Mouse (Mus musculus) myocyte (in vitro differentiated cells): ENCODE data around the gene Gpr156. TPM values are rescaled to one million over a fixed set of nuclear protein-coding genes. Genes with fewer than 3 reads are reported as not detected.

Source experiments
- H3K27me3 ChIP-seq: one replicate; pipeline ENCODE4 v1.6.1; 2011; ENCODE audit not compliant: control insufficient read depth, insufficient read depth, insufficient read length
- H3K36me3 ChIP-seq: one replicate; pipeline ENCODE4 v1.6.1; 2011; ENCODE audit not compliant: control insufficient read depth, insufficient read depth
- H3K4me2 ChIP-seq: one replicate; pipeline ENCODE4 v1.6.1; 2011; ENCODE audit warnings: low read depth, control low read depth
- H3K4me3 ChIP-seq: one replicate; pipeline ENCODE4 v1.5.1; 2011; ENCODE audit warnings: mild to moderate bottlenecking, control low read depth, moderate library complexity
- H3K79me2 ChIP-seq: one replicate; pipeline ENCODE4 v1.6.1; 2011; ENCODE audit not compliant: control insufficient read depth, insufficient read depth
- H3ac ChIP-seq: one replicate; pipeline ENCODE4 v1.6.1; 2011; ENCODE audit not compliant: control insufficient read depth, insufficient read length
- CEBPB ChIP-seq: IDR thresholded peaks from 2 replicates; pipeline ENCODE4 v1.6.1; 2011; ENCODE audit warnings: mild to moderate bottlenecking, moderate library complexity; ENCODE audit not compliant: poor library complexity, insufficient read depth, severe bottlenecking
- E2F4 ChIP-seq: IDR thresholded peaks from one replicate; pipeline ENCODE4 v1.6.1; 2011; ENCODE audit warnings: mild to moderate bottlenecking, control low read depth, moderate library complexity; ENCODE audit not compliant: insufficient read depth
- MAX ChIP-seq: IDR thresholded peaks from one replicate; pipeline ENCODE4 v1.6.1; 2011; ENCODE audit warnings: low read depth, mild to moderate bottlenecking, control low read depth
- MYOD1 ChIP-seq, 3 experiments: IDR thresholded peaks; one replicate each; pipeline ENCODE4 v1.6.1; 2011; ENCODE audit warnings: control low read depth in 2 of 3, low read depth in 2 of 3, mild to moderate bottlenecking in 2 of 3, moderate library complexity in 1 of 3; ENCODE audit not compliant: insufficient read length in 2 of 3, control insufficient read depth in 1 of 3
- MYOG ChIP-seq, 3 experiments: IDR thresholded peaks; one replicate each; pipeline ENCODE4 v1.6.1; 2011; ENCODE audit warnings: control low read depth in 2 of 3, low read depth in 2 of 3, mild to moderate bottlenecking in 2 of 3; ENCODE audit not compliant: insufficient read length in 2 of 3, control insufficient read depth in 1 of 3, insufficient read depth in 1 of 3
- POLR2A ChIP-seq: IDR thresholded peaks from one replicate; pipeline ENCODE4 v1.6.1; 2011; ENCODE audit warnings: low read depth, mild to moderate bottlenecking, control low read depth, moderate library complexity; ENCODE audit not compliant: insufficient read length
- POLR2AphosphoS2 ChIP-seq: IDR thresholded peaks from one replicate; pipeline ENCODE4 v1.6.1; 2011; ENCODE audit warnings: low read depth, control low read depth; ENCODE audit not compliant: insufficient read length
- REST ChIP-seq: IDR thresholded peaks from one replicate; pipeline ENCODE4 v1.6.1; 2011; ENCODE audit warnings: mild to moderate bottlenecking, control low read depth, moderate library complexity; ENCODE audit not compliant: insufficient read depth, insufficient read length
- SRF ChIP-seq: IDR thresholded peaks from one replicate; pipeline ENCODE4 v1.6.1; 2011; ENCODE audit warnings: low read depth; ENCODE audit not compliant: control insufficient read depth, insufficient read length
- TCF12 ChIP-seq: IDR thresholded peaks from one replicate; pipeline ENCODE4 v1.6.1; 2011; ENCODE audit warnings: mild to moderate bottlenecking, control low read depth; ENCODE audit not compliant: poor library complexity, insufficient read depth, severe bottlenecking
- TCF3 ChIP-seq: IDR thresholded peaks from one replicate; pipeline ENCODE4 v1.6.1; 2011; ENCODE audit warnings: low read depth, control low read depth; ENCODE audit not compliant: insufficient read length
- USF1 ChIP-seq: IDR thresholded peaks from one replicate; pipeline ENCODE4 v1.6.1; 2011; ENCODE audit warnings: low read depth, mild to moderate bottlenecking, control low read depth, moderate library complexity
- polyA plus RNA-seq: library from polyadenylated mRNA; unstranded; fragments of >200 nt; fragmentation: generic; extraction: Trizol; gene quantifications from one replicate; pipeline ENCODE4 v1.2.1, GENCODE M21; 2012; ENCODE audit warnings: missing spikeins

The Gpr156 gene
- polyA plus RNA-seq, 1 experiment: 0.06 TPM

GRCm38 (mm10) chr16:37929006-37929405 lies 12.7 kb downstream of the Gpr156 start:
- no peak overlapping the region for H3ac ChIP-seq
- no peaks in the 10 kb centered on the region for H3K79me2 ChIP-seq
- H3K27me3 ChIP-seq: no peaks in the 10 kb centered on the region
- no peak overlapping the region for H3K4me2 ChIP-seq
- no peak for TF ChIP-seq CEBPB
- no peak for TF ChIP-seq REST
- TF ChIP-seq MAX: no peak
- no peak for TF ChIP-seq POLR2A
- no peak for TF ChIP-seq MYOD1 (IDR thresholded peaks at IDR 0.05; ENCODE audit: control insufficient read depth in 1 of 3, insufficient read length in 2 of 3, low read depth in 2 of 3)
- no peak for TF ChIP-seq USF1
- no peak for TF ChIP-seq MYOG (IDR thresholded peaks at IDR 0.05; ENCODE audit: control insufficient read depth in 1 of 3, insufficient read depth in 1 of 3, insufficient read length in 2 of 3, low read depth in 2 of 3)
- no peak for TF ChIP-seq TCF3
- no peak for TF ChIP-seq SRF
- no peak for TF ChIP-seq POLR2AphosphoS2
- TF ChIP-seq E2F4: no peak
- TF ChIP-seq TCF12: no peak
- H3K4me3 ChIP-seq: no peak overlapping the region
- H3K36me3 ChIP-seq: no peaks in the 10 kb centered on the region

- H3K4me2 ChIP-seq: no peak overlapping the region
- no peaks in the 10 kb centered on the region for H3K79me2 ChIP-seq
- H3K4me3 ChIP-seq: no peak overlapping the region
- no peak for TF ChIP-seq POLR2AphosphoS2
- TF ChIP-seq MAX: no peak
- H3ac ChIP-seq: no peak overlapping the region
- no peaks in the 10 kb centered on the region for H3K27me3 ChIP-seq
- no peaks in the 10 kb centered on the region for H3K36me3 ChIP-seq
These were observed 13.3 kb downstream of the Gpr156 start for GRCm38 (mm10) chr16:37929626-37930025.

GRCm38 (mm10) chr16:37934932-37935331 lies 18.6 kb downstream of the Gpr156 start:
- Histone ChIP-seq H3K4me2 (no peak overlapping the region), H3K4me3 (no peak overlapping the region), H3ac (no peak overlapping the region), H3K36me3 (no peaks in the 10 kb centered on the region), H3K27me3 (no peaks in the 10 kb centered on the region), H3K79me2 (no peaks in the 10 kb centered on the region)
- TF ChIP-seq MYOD1 (IDR thresholded peaks at IDR 0.05; ENCODE audit: control insufficient read depth in 1 of 3, insufficient read length in 2 of 3, low read depth in 2 of 3) (no peak), TCF3 (no peak), MYOG (IDR thresholded peaks at IDR 0.05; ENCODE audit: control insufficient read depth in 1 of 3, insufficient read depth in 1 of 3, insufficient read length in 2 of 3, low read depth in 2 of 3) (no peak)

GRCm38 (mm10) chr16:37937276-37937675 lies 21.0 kb downstream of the Gpr156 start:
- Histone ChIP-seq H3K4me2 (no peak overlapping the region), H3K4me3 (no peak overlapping the region), H3K27me3 (no peaks in the 10 kb centered on the region), H3K79me2 (no peaks in the 10 kb centered on the region), H3ac (no peak overlapping the region), H3K36me3 (no peaks in the 10 kb centered on the region)
- TF ChIP-seq E2F4: no peak
- TF ChIP-seq POLR2AphosphoS2: no peak
- TF ChIP-seq MAX: no peak
- no peak for TF ChIP-seq SRF
- no peak for TF ChIP-seq TCF12
- no peak for TF ChIP-seq USF1
- TF ChIP-seq MYOD1 (IDR thresholded peaks at IDR 0.05; ENCODE audit: control insufficient read depth in 1 of 3, insufficient read length in 2 of 3, low read depth in 2 of 3): no peak

GRCm38 (mm10) chr16:37938125-37939081 lies 22.1 kb downstream of the Gpr156 start:
- no peaks in the 10 kb centered on the region for H3K36me3 ChIP-seq
- H3K4me3 ChIP-seq: no peak overlapping the region
- H3K79me2 ChIP-seq: no peaks in the 10 kb centered on the region
- H3K27me3 ChIP-seq: no peaks in the 10 kb centered on the region
- TF ChIP-seq REST (no peak), MYOD1 (IDR thresholded peaks at IDR 0.05; ENCODE audit: control insufficient read depth in 1 of 3, insufficient read length in 2 of 3, low read depth in 2 of 3) (no peak), MYOG (IDR thresholded peaks at IDR 0.05; ENCODE audit: control insufficient read depth in 1 of 3, insufficient read depth in 1 of 3, insufficient read length in 2 of 3, low read depth in 2 of 3) (no peak)
- no peak overlapping the region for H3ac ChIP-seq
- no peak overlapping the region for H3K4me2 ChIP-seq
